Mouse (Mus musculus) embryonic facial prominence, embryonic 11.5 days (tissue): ENCODE measurements around the gene Sardh. TPM values are rescaled to one million over a fixed set of nuclear protein-coding genes. Genes with fewer than 3 reads are reported as not detected.

Source experiments
- ATAC-seq: fragments of 200-750 bp; cut with Nextera tagmentation; replicated peaks from 2 replicates; pipeline ENCODE4 v1.8.0; 2017; ENCODE audit warnings: low read depth; ENCODE audit not compliant: insufficient number of reproducible peaks, low FRiP score, low TSS enrichment
- DNase-seq: peaks from one replicate; pipeline ENCODE4 v3.0.0-alpha.2; 2015; ENCODE audit warnings: low spot score
- H3K27ac ChIP-seq: fragments of 300-500 bp; sonication (generic); replicated peaks from 2 replicates; pipeline ENCODE4 v1.5.1; 2014; ENCODE audit warnings: mild to moderate bottlenecking, low read depth, low read length, control low read depth
- H3K27me3 ChIP-seq: fragments of 300-500 bp; sonication (generic); 2 replicates; pipeline ENCODE4 v1.6.1; 2014; ENCODE audit warnings: mild to moderate bottlenecking, low read length, moderate library complexity, mixed read lengths; ENCODE audit not compliant: control insufficient read depth, insufficient read depth
- H3K36me3 ChIP-seq: fragments of 300-500 bp; sonication (generic); replicated peaks from 2 replicates; pipeline ENCODE4 v1.6.1; 2014; ENCODE audit warnings: low read depth, mild to moderate bottlenecking, low read length, moderate library complexity, mixed read lengths; ENCODE audit not compliant: control insufficient read depth, insufficient read depth
- H3K4me1 ChIP-seq: fragments of 300-500 bp; sonication (generic); 2 replicates; pipeline ENCODE4 v1.6.1; 2014; ENCODE audit warnings: low read length, mixed read lengths; ENCODE audit not compliant: control insufficient read depth, insufficient read depth
- H3K4me2 ChIP-seq: fragments of 300-500 bp; sonication (generic); 2 replicates; pipeline ENCODE4 v1.6.1; 2014; ENCODE audit warnings: low read depth, mild to moderate bottlenecking, control low read depth, low read length, moderate library complexity
- H3K4me3 ChIP-seq: fragments of 300-500 bp; sonication (generic); 2 replicates; pipeline ENCODE4 v1.5.1; 2014; ENCODE audit warnings: low read depth, low read length, control low read depth
- H3K9ac ChIP-seq: fragments of 300-500 bp; sonication (generic); replicated peaks from 2 replicates; pipeline ENCODE4 v1.6.1; 2014; ENCODE audit warnings: mild to moderate bottlenecking, control low read depth, low read length
- H3K9me3 ChIP-seq: fragments of 300-500 bp; sonication (generic); replicated peaks from 2 replicates; pipeline ENCODE4 v1.6.1; 2016; ENCODE audit warnings: mild to moderate bottlenecking, low read length, inconsistent platforms, mixed read lengths; ENCODE audit not compliant: control insufficient read depth
- WGBS: fragments of 180-500 bp; shearing (Covaris S2); extraction: QIAGEN DNeasy Blood & Tissue Kit; methylation state at CpG from one replicate; pipeline ENCODE4 v1.1.7; 2014; 5-methylcytosine and 5-hydroxymethylcytosine counted together
- polyA plus RNA-seq: library from polyadenylated mRNA; unstranded; fragments of >200 nt; fragmentation: Nextera tagmentation; extraction: Ambion mirVana; gene quantifications from 2 replicates; pipeline ENCODE4 v1.2.1, GENCODE M21; 2014

Sardh gene
- polyA plus RNA-seq, 1 experiment from 2014 or later: 2.7 TPM

- H3K9ac ChIP-seq: no peak overlapping the region
- no peaks in the 10 kb centered on the region for H3K9me3 ChIP-seq
- DNase-seq (no peak), ATAC-seq (no peak)
- H3K27ac ChIP-seq: no peak overlapping the region
- H3K4me3 ChIP-seq: no peak overlapping the region
- no peaks in the 10 kb centered on the region for H3K36me3 ChIP-seq
- H3K4me1 ChIP-seq: no peaks in the 10 kb centered on the region
- whole genome bisulfite sequencing: 66% methylated on average over 11 of the region's 11 CpGs
- no peaks in the 10 kb centered on the region; the same call in 1 of the 2 replicates for H3K27me3 ChIP-seq
- no peak overlapping the region for H3K4me2 ChIP-seq
Observed at GRCm38 (mm10) chr2:27162656-27163055, 85.5 kb downstream of the Sardh start.

GRCm38 (mm10) chr2:27161526-27161925 lies 86.6 kb downstream of the Sardh start:
- Histone ChIP-seq H3K27ac (no peak overlapping the region), H3K4me1 (no peaks in the 10 kb centered on the region), H3K36me3 (no peaks in the 10 kb centered on the region), H3K9ac (no peak overlapping the region), H3K4me3 (no peak overlapping the region), H3K9me3 (no peaks in the 10 kb centered on the region), H3K4me2 (no peak overlapping the region), H3K27me3 (no peaks in the 10 kb centered on the region; the same call in 1 of the 2 replicates)
- ATAC-seq (no peak), DNase-seq (no peak)
- WGBS: 90% methylated on average over 2 of the region's 2 CpGs

GRCm38 (mm10) chr2:27156596-27156995 lies 91.5 kb downstream of the Sardh start:
- Histone ChIP-seq H3K4me2 (no peak overlapping the region), H3K4me1 (no peaks in the 10 kb centered on the region), H3K27ac (no peak overlapping the region), H3K9ac (no peak overlapping the region), H3K4me3 (no peak overlapping the region), H3K36me3 (no peaks in the 10 kb centered on the region), H3K9me3 (no peaks in the 10 kb centered on the region), H3K27me3 (no peaks in the 10 kb centered on the region)
- WGBS: 69% methylated on average over 6 of the region's 6 CpGs
- DNase-seq (no peak), ATAC-seq (no peak)

GRCm38 (mm10) chr2:27154466-27155185 lies 93.5 kb downstream of the Sardh start:
- ATAC-seq: no peak
- 76% methylated on average over 10 of the region's 10 CpGs for WGBS
- H3K4me1 ChIP-seq: no peaks in the 10 kb centered on the region
- no peaks in the 10 kb centered on the region for H3K36me3 ChIP-seq
- no peak overlapping the region for H3K27ac ChIP-seq
- no peak overlapping the region for H3K9ac ChIP-seq
- DNase-seq: no peak
- no peaks in the 10 kb centered on the region for H3K27me3 ChIP-seq
- H3K4me3 ChIP-seq: no peak overlapping the region
- no peaks in the 10 kb centered on the region for H3K9me3 ChIP-seq
- H3K4me2 ChIP-seq: no peak overlapping the region

- 9% methylated on average over 2 of the region's 2 CpGs for WGBS
- no peak overlapping the region for H3K9ac ChIP-seq
- ATAC-seq: no peak
- no peaks in the 10 kb centered on the region for H3K4me1 ChIP-seq
- H3K9me3 ChIP-seq: no peaks in the 10 kb centered on the region
- no peak overlapping the region for H3K4me3 ChIP-seq
- no peaks in the 10 kb centered on the region for H3K36me3 ChIP-seq
- no peak overlapping the region for H3K27ac ChIP-seq
- no peak overlapping the region for H3K4me2 ChIP-seq
- DNase-seq: peak; percentile 3
- H3K27me3 ChIP-seq: no peaks in the 10 kb centered on the region
Observed at GRCm38 (mm10) chr2:27149457-27149856, 98.7 kb downstream of the Sardh start.

GRCm38 (mm10) chr2:27146840-27147239 lies 101.3 kb downstream of the Sardh start:
- H3K4me1 ChIP-seq: no peaks in the 10 kb centered on the region
- H3K4me2 ChIP-seq: no peak overlapping the region
- ATAC-seq (no peak), DNase-seq (no peak)
- H3K9me3 ChIP-seq: no peaks in the 10 kb centered on the region
- no peaks in the 10 kb centered on the region for H3K36me3 ChIP-seq
- no peak overlapping the region for H3K4me3 ChIP-seq
- H3K27me3 ChIP-seq: peaks cover 7% of the 10 kb centered on the region
- no peak overlapping the region for H3K27ac ChIP-seq
- no peak overlapping the region for H3K9ac ChIP-seq
- WGBS: 65% methylated on average over 6 of the region's 6 CpGs

- Histone ChIP-seq H3K27me3 (peaks cover 17% of the 10 kb centered on the region), H3K9ac (no peak overlapping the region)
Observed at GRCm38 (mm10) chr2:27144957-27145356, 103.2 kb downstream of the Sardh start.

GRCm38 (mm10) chr2:27141950-27142693 lies 106.0 kb downstream of the Sardh start, which contains the start of gene Fam163b:
TSS of gene Fam163b (minus strand) at chr2:27142491.
- 1% methylated on average over 31 of the region's 62 CpGs for WGBS
- Histone ChIP-seq H3K9ac (peak within 1 kb of the TSS; percentile 32; the same call in 1 of the 2 replicates), H3K4me3 (peak within 1 kb of the TSS; percentile 34), H3K4me1 (no peaks in the 10 kb centered on the region), H3K4me2 (peak within 1 kb of the TSS; percentile 86), H3K9me3 (no peaks in the 10 kb centered on the region), H3K27me3 (peaks cover 17% of the 10 kb centered on the region), H3K36me3 (no peaks in the 10 kb centered on the region), H3K27ac (no peak within 1 kb of the TSS)
- DNase-seq: peak; percentile 87
- ATAC-seq: 0 out of 2 replicates have a peak, but pooled peaks have one; percentile 56

More at GRCm38 (mm10) chr2:27144957-27145356, 103.2 kb downstream of the Sardh start:
- ATAC-seq (no peak), DNase-seq (no peak)
- Histone ChIP-seq H3K36me3 (no peaks in the 10 kb centered on the region), H3K4me2 (no peak overlapping the region), H3K4me1 (no peaks in the 10 kb centered on the region), H3K27ac (no peak overlapping the region), H3K9me3 (no peaks in the 10 kb centered on the region), H3K4me3 (no peak overlapping the region)
- 86% methylated on average over 2 of the region's 2 CpGs for WGBS
